Mouse (Mus musculus) neural tube, embryonic 15.5 days (tissue): Measurements from ENCODE around the gene Reg4. TPM values are rescaled to one million over a fixed set of nuclear protein-coding genes. Genes with fewer than 3 reads are reported as not detected.

Experiments used
- ATAC-seq: fragments of 200-750 bp; cut with Nextera tagmentation; 2 replicates; pipeline ENCODE4 v1.8.0; 2017; ENCODE audit warnings: mild to moderate bottlenecking, moderate TSS enrichment, moderate library complexity; ENCODE audit not compliant: low FRiP score
- H3K27ac ChIP-seq: fragments of 300-500 bp; sonication (generic); replicated peaks from 2 replicates; pipeline ENCODE4 v1.5.1; 2015; ENCODE audit warnings: mild to moderate bottlenecking, inconsistent platforms
- H3K27me3 ChIP-seq: fragments of 300-500 bp; sonication (generic); replicated peaks from 2 replicates; pipeline ENCODE4 v1.6.1; 2015; ENCODE audit warnings: inconsistent platforms
- H3K36me3 ChIP-seq: fragments of 300-500 bp; sonication (generic); 2 replicates; pipeline ENCODE4 v1.6.1; 2015; ENCODE audit warnings: inconsistent platforms
- H3K4me1 ChIP-seq: fragments of 300-500 bp; sonication (generic); 2 replicates; pipeline ENCODE4 v1.6.1; 2015; ENCODE audit warnings: inconsistent platforms
- H3K4me2 ChIP-seq: fragments of 300-500 bp; sonication (generic); 2 replicates; pipeline ENCODE4 v1.6.1; 2015; ENCODE audit warnings: inconsistent platforms, mild to moderate bottlenecking, moderate library complexity
- H3K4me3 ChIP-seq: fragments of 300-500 bp; sonication (generic); replicated peaks from 2 replicates; pipeline ENCODE4 v1.5.1; 2015; ENCODE audit warnings: mild to moderate bottlenecking, inconsistent platforms
- H3K9ac ChIP-seq: fragments of 300-500 bp; sonication (generic); replicated peaks from 2 replicates; pipeline ENCODE4 v1.6.1; 2015; ENCODE audit warnings: mild to moderate bottlenecking, inconsistent platforms
- H3K9me3 ChIP-seq: fragments of 300-500 bp; sonication (generic); replicated peaks from 2 replicates; pipeline ENCODE4 v1.6.1; 2016; ENCODE audit warnings: inconsistent platforms
- WGBS: fragments of 180-500 bp; shearing (Covaris S2); methylation state at CpG from one replicate; pipeline ENCODE4 v1.1.7; 2015; ENCODE audit warnings: mixed read lengths; 5-methylcytosine and 5-hydroxymethylcytosine counted together
- polyA plus RNA-seq: library from polyadenylated mRNA; unstranded; fragments of >200 nt; fragmentation: Nextera tagmentation; extraction: Ambion mirVana; gene quantifications from 2 replicates; pipeline ENCODE4 v1.2.1, GENCODE M21; 2015

The Reg4 gene
- polyA plus RNA-seq, 1 experiment from 2014 or later: not detected

- no peak overlapping the region for H3K9ac ChIP-seq
- no peaks in the 10 kb centered on the region for H3K9me3 ChIP-seq
- no peak overlapping the region for H3K27ac ChIP-seq
- no peak for ATAC-seq
- no peaks in the 10 kb centered on the region for H3K4me1 ChIP-seq
- H3K27me3 ChIP-seq: no peaks in the 10 kb centered on the region
- WGBS: 58% methylated on average over 5 of the region's 5 CpGs
- no peak overlapping the region for H3K4me3 ChIP-seq
- no peaks in the 10 kb centered on the region for H3K36me3 ChIP-seq
- no peak overlapping the region for H3K4me2 ChIP-seq
Observed at GRCm38 (mm10) chr3:98237240-98237639, 15.3 kb downstream of the Reg4 start.

DNA sequence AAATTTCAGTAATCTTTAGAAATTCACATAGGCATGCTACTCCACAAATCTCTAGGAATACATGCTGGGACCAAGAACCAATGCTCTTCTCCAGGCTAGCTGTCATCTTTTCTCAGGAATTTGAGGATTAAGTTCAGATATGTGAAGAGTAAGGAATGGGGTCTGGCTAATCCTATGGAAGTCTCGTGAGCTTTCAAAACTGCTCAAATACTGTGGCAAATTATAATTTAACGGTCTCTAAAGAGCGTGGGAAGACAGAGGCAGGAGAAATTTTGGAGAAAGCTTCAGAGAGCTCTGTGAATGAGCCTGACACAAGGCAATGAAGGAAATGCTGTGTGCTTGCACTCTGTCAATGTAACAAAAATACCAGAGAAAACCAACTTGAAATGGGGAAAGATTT, 16.2 kb downstream of the Reg4 start:
- Histone ChIP-seq H3K4me1 (no peaks in the 10 kb centered on the region), H3K9me3 (no peaks in the 10 kb centered on the region), H3K27ac (no peak overlapping the region), H3K27me3 (no peaks in the 10 kb centered on the region), H3K4me3 (no peak overlapping the region), H3K4me2 (no peak overlapping the region), H3K9ac (no peak overlapping the region), H3K36me3 (no peaks in the 10 kb centered on the region)
- WGBS: 62% methylated on average over 3 of the region's 3 CpGs
- ATAC-seq: no peak

DNA sequence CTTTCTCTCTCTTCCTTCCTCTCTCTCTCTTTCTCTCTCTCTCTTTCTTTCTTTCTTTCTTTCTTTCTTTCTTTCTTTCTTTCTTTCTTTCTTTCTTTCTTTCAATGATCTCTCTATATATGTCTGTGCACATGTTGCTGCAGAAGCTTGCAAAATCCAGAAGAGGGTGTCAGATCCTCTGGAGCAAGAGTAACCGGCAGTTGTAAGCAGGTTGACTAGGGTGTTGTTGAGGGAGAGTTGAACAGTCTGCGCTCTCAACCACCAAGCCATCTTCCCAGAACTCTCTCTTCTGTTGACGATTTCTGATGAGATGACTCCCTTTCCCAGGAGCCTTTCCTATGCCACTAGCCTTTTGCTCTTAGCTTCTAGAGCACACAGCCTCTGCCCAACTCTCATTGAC, 20.1 kb downstream of the Reg4 start:
- no peak for ATAC-seq

GRCm38 (mm10) chr3:98242458-98243037, 20.6 kb downstream of the Reg4 start:
- no peaks in the 10 kb centered on the region for H3K27me3 ChIP-seq
- H3K4me1 ChIP-seq: no peaks in the 10 kb centered on the region
- no peak overlapping the region for H3K27ac ChIP-seq
- H3K4me3 ChIP-seq: no peak overlapping the region
- H3K36me3 ChIP-seq: no peaks in the 10 kb centered on the region
- no peaks in the 10 kb centered on the region for H3K9me3 ChIP-seq
- 69% methylated on average over 8 of the region's 8 CpGs for WGBS
- no peak overlapping the region for H3K4me2 ChIP-seq
- no peak overlapping the region for H3K9ac ChIP-seq
- ATAC-seq: no peak

More for the DNA sequence above, 20.1 kb downstream of the Reg4 start:
- Histone ChIP-seq H3K27me3 (no peaks in the 10 kb centered on the region), H3K36me3 (no peaks in the 10 kb centered on the region), H3K4me1 (no peaks in the 10 kb centered on the region), H3K27ac (no peak overlapping the region), H3K9ac (no peak overlapping the region), H3K9me3 (no peaks in the 10 kb centered on the region), H3K4me3 (no peak overlapping the region), H3K4me2 (no peak overlapping the region)
- WGBS: 85% methylated on average over 3 of the region's 3 CpGs

- ATAC-seq: no peak
- Histone ChIP-seq H3K36me3 (no peaks in the 10 kb centered on the region), H3K27me3 (no peaks in the 10 kb centered on the region), H3K9ac (no peak overlapping the region), H3K4me2 (no peak overlapping the region), H3K9me3 (no peaks in the 10 kb centered on the region), H3K27ac (no peak overlapping the region), H3K4me1 (no peaks in the 10 kb centered on the region), H3K4me3 (no peak overlapping the region)
- 24% methylated on average over 8 of the region's 8 CpGs for WGBS
Observed at GRCm38 (mm10) chr3:98245892-98246291, 23.9 kb downstream of the Reg4 start.

- no peaks in the 10 kb centered on the region for H3K9me3 ChIP-seq
- no peak overlapping the region for H3K4me3 ChIP-seq
- ATAC-seq: no peak
- no peak overlapping the region for H3K27ac ChIP-seq
- no peak overlapping the region for H3K4me2 ChIP-seq
- H3K4me1 ChIP-seq: no peaks in the 10 kb centered on the region
- H3K27me3 ChIP-seq: no peaks in the 10 kb centered on the region
- no peaks in the 10 kb centered on the region for H3K36me3 ChIP-seq
- WGBS: 48% methylated on average over 7 of the region's 7 CpGs
- H3K9ac ChIP-seq: no peak overlapping the region
Observed at GRCm38 (mm10) chr3:98246985-98247751, 25.2 kb downstream of the Reg4 start.

DNA sequence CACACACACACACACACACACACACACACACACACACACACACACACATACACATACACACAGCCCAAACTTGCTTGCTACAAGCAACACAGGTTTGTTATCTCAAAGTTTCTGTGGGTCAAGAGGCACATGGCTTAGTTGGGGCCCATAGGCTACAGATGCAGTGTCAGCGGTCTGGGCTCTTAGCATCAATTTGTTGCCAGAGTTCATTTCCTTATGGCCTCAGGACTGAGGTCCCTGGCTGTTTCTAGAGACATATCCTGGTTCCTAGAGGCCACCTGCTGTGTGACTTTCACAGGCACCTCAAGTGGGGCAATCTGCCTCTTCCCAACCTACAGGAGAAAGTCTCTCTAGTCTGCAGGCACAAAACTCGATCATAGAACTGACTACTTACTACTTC, 27.4 kb downstream of the Reg4 start:
- H3K27me3 ChIP-seq: no peaks in the 10 kb centered on the region
- H3K27ac ChIP-seq: no peak overlapping the region
- H3K9ac ChIP-seq: no peak overlapping the region
- 88% methylated on average over 2 of the region's 2 CpGs for WGBS
- ATAC-seq: no peak
- H3K4me2 ChIP-seq: no peak overlapping the region
- H3K4me1 ChIP-seq: no peaks in the 10 kb centered on the region
- H3K9me3 ChIP-seq: no peaks in the 10 kb centered on the region
- no peaks in the 10 kb centered on the region for H3K36me3 ChIP-seq
- H3K4me3 ChIP-seq: no peak overlapping the region

DNA sequence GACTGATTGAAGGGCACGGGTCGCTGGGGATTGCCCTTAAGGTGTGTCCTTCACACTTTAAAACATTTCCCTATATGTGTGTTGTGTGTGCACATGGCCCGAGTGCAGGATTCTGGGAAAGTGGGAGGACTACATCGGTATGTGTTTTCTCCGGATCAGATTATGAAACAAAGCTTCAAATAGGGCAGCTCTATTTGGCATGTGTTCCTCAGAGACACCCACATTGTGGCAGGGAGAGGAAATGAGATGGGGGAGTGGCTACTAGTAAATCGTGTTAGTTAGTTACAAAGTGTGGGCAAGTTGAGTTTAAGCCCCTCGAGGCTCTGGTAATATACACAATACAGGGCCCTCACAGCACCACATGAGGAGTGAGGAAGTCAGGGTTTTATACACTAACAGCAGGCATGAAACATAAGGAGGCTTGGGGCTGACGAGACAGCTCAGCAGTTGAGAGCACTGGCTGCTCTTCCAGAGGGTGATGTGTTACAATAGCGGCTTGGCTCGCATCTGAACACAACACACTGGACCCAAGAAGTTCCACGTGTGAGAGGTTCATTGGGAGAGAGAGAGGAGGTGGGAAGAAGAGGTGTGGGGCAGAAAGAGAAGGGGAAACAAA, 28.0 kb downstream of the Reg4 start:
- Histone ChIP-seq H3K36me3 (no peaks in the 10 kb centered on the region), H3K9ac (no peak overlapping the region), H3K4me2 (no peak overlapping the region), H3K27me3 (no peaks in the 10 kb centered on the region), H3K27ac (no peak overlapping the region), H3K4me1 (no peaks in the 10 kb centered on the region), H3K4me3 (no peak overlapping the region), H3K9me3 (no peaks in the 10 kb centered on the region)
- ATAC-seq: no peak
- WGBS: 88% methylated on average over 11 of the region's 11 CpGs

- H3K4me2 ChIP-seq: no peak overlapping the region
- no peaks in the 10 kb centered on the region for H3K27me3 ChIP-seq
- H3K4me3 ChIP-seq: no peak overlapping the region
- H3K36me3 ChIP-seq: no peaks in the 10 kb centered on the region
- no peaks in the 10 kb centered on the region for H3K9me3 ChIP-seq
- no peaks in the 10 kb centered on the region for H3K4me1 ChIP-seq
- H3K27ac ChIP-seq: no peak overlapping the region
- no peak overlapping the region for H3K9ac ChIP-seq
- no peak for ATAC-seq
- WGBS: 100% methylated on average over 2 of the region's 3 CpGs
Observed at GRCm38 (mm10) chr3:98254059-98254458, 32.1 kb downstream of the Reg4 start.

GRCm38 (mm10) chr3:98254656-98255583, 33.0 kb downstream of the Reg4 start:
- 92% methylated on average over 8 of the region's 8 CpGs for WGBS
- Histone ChIP-seq H3K4me1 (no peaks in the 10 kb centered on the region), H3K4me3 (no peak overlapping the region), H3K27me3 (no peaks in the 10 kb centered on the region), H3K9ac (no peak overlapping the region), H3K9me3 (no peaks in the 10 kb centered on the region), H3K36me3 (no peaks in the 10 kb centered on the region), H3K4me2 (no peak overlapping the region), H3K27ac (no peak overlapping the region; the same call in 1 of the 2 replicates)
- no peak for ATAC-seq

DNA sequence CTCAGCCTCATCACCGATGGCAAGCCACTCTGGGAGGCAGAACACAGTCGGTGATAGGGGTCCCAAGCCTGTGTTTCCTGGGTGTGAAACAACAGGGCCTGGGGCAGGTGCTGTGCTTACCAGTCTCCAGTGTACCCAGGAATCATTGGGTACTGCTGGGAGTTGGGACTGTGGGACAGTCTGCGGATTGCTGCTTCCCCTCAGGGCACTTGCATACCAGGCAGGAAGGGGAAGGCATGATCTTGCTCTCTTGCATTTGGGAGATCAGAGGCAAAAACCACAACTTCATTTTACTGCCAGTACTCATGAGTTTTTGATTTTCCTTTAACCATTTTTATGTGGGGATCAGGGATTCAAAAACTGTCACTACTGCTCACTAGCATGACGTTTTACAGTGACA, 36.8 kb downstream of the Reg4 start:
- H3K27me3 ChIP-seq: no peaks in the 10 kb centered on the region
- no peak overlapping the region for H3K9ac ChIP-seq
- H3K4me2 ChIP-seq: no peak overlapping the region
- WGBS: 92% methylated on average over 4 of the region's 4 CpGs
- no peaks in the 10 kb centered on the region for H3K4me1 ChIP-seq
- H3K36me3 ChIP-seq: no peaks in the 10 kb centered on the region
- no peaks in the 10 kb centered on the region for H3K9me3 ChIP-seq
- H3K4me3 ChIP-seq: no peak overlapping the region
- no peak for ATAC-seq
- no peak overlapping the region for H3K27ac ChIP-seq
